Mouse (Mus musculus): ENCODE data around the gene Pacsin2. TPM values are rescaled to one million over a fixed set of nuclear protein-coding genes. Genes with fewer than 3 reads are reported as not detected.
"Not testable (repeated sequence)": the region's sequence is repeated elsewhere in the genome, so short reads cannot be mapped to it uniquely, and the experiment has no call there.

Gene Pacsin2
- polyA plus RNA-seq, 2 experiments, result 41.6 to 58.4 TPM

DNA sequence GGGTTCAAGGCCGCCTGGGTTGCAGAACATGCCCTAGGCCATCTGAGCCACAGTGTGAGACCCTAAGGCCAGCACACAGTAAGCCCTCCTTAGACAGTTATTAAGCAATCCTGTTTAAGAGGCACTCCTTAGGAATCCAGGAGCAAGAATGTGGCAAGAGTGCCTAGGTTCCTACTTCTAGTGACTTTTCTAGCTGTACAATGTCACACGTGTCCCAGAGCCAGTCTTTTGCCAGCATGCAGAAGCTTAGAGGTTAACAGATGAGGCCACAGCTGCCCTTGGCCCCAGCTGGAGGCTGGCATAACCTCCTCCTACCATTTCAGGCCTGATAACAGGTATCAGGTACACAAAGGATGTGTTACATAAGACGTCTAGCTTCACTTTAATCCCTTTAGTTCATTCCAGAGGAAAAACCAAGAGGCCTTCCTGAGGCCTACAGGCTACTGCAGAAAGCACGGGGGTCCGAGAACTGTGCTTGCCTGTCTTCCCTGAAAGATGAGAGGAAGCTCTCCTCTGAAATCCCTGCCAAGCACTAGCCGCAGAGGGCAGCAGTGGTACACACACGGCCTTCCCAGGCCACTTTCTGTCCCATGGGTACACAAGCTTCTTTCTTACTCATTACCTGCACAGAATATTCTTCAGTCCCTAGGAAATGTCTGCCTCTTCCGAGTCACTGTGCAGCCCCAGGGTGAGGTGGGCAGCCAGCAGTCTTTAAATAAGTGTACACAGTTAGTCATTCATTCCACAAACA is 55.5 kb downstream of the Pacsin2 start:
- Histone ChIP-seq H3K9ac (ENCODE audit: low read depth, low read length, severe bottlenecking) (no peak overlapping the region), H3K4me3 (replicated peaks; ENCODE audit: low read length) (no peak overlapping the region), H3K27ac (replicated peaks; ENCODE audit: low read depth, low read length) (no peak overlapping the region), H3K27me3 (ENCODE audit: control insufficient read depth, insufficient read depth, low read length) (no peaks in the 10 kb centered on the region), H3K4me2 (replicated peaks; ENCODE audit: low read depth, low read length, severe bottlenecking) (no peak overlapping the region), H3K4me1 (ENCODE audit: control insufficient read depth, insufficient read depth, low read length) (peaks cover 2% of the 10 kb centered on the region; the same call in 1 of the 2 replicates), H3K36me3 (ENCODE audit: control insufficient read depth, insufficient read depth, low read length) (no peaks in the 10 kb centered on the region), H3K9me3 (ENCODE audit: control insufficient read depth, low read length) (no peaks in the 10 kb centered on the region)
- WGBS, result 67% methylated on average over 8 of the region's 8 CpGs
- ATAC-seq (ENCODE audit: low FRiP score, low read depth) (no peak), DNase-seq (ENCODE audit: low spot score) (no peak)
- TF ChIP-seq POLR2A (IDR thresholded peaks at IDR 0.05; ENCODE audit: borderline replicate concordance, extremely low read depth, insufficient read depth, insufficient read length), result no peak

DNA sequence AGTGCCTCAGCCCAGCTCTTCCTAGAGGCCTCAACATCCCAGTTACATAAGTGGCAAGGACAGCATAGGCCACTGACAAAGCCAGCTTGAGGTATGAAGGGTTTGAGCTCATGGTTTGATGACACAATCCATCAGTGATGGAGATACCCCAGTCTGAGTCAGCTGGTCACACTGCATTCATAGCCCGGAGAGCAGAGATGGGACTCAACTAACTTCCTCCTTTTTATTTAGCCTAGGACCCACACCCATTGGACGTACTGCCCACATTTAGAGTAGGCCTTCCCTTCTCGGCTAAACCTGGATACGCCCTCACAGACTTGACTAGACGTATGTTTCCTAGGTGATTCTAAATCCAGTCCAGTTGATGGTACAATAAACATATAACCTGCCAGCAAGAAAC is 56.2 kb downstream of the Pacsin2 start:
- Histone ChIP-seq H3K4me1 (ENCODE audit: control insufficient read depth, insufficient read depth, low read length) (peaks cover 2% of the 10 kb centered on the region; the same call in 1 of the 2 replicates), H3K36me3 (ENCODE audit: control insufficient read depth, insufficient read depth, low read length) (no peaks in the 10 kb centered on the region), H3K27me3 (ENCODE audit: control insufficient read depth, insufficient read depth, low read length) (no peaks in the 10 kb centered on the region), H3K27ac (replicated peaks; ENCODE audit: low read depth, low read length) (no peak overlapping the region), H3K4me2 (replicated peaks; ENCODE audit: low read depth, low read length, severe bottlenecking) (no peak overlapping the region), H3K4me3 (replicated peaks; ENCODE audit: low read length) (no peak overlapping the region), H3K9me3 (ENCODE audit: control insufficient read depth, low read length) (no peaks in the 10 kb centered on the region), H3K9ac (ENCODE audit: low read depth, low read length, severe bottlenecking) (no peak overlapping the region)
- 79% methylated on average over 5 of the region's 5 CpGs for whole genome bisulfite sequencing
- no peak for DNase-seq (ENCODE audit: low spot score)
- TF ChIP-seq POLR2A (IDR thresholded peaks at IDR 0.05; ENCODE audit: borderline replicate concordance, extremely low read depth, insufficient read depth, insufficient read length), result no peak
- ATAC-seq (ENCODE audit: low FRiP score, low read depth), result no peak

DNA sequence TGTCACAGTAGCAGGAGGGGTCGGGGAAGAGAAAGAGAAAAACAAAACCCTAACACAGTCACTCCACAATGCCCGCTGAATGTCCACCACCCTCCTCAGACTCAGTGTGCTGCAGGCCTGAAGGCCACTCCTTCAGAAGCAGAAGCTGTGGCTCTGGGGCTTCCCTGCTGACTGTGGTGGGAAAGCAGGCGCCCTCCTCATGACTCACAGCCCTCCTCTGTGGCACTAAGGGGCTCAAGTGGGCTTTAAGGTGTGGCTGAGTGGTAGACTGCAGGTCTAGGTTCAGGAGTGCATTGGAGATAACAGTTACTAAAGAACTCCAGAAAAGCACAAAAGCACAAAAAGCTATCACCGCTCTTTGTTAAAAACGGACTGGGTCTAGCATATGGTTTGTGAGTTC is 56.9 kb downstream of the Pacsin2 start:
- Histone ChIP-seq H3K9ac (ENCODE audit: low read depth, low read length, severe bottlenecking) (no peak overlapping the region), H3K36me3 (ENCODE audit: control insufficient read depth, insufficient read depth, low read length) (no peaks in the 10 kb centered on the region), H3K27me3 (ENCODE audit: control insufficient read depth, insufficient read depth, low read length) (no peaks in the 10 kb centered on the region), H3K4me2 (replicated peaks; ENCODE audit: low read depth, low read length, severe bottlenecking) (no peak overlapping the region), H3K27ac (replicated peaks; ENCODE audit: low read depth, low read length) (no peak overlapping the region), H3K4me3 (replicated peaks; ENCODE audit: low read length) (no peak overlapping the region), H3K9me3 (ENCODE audit: control insufficient read depth, low read length) (no peaks in the 10 kb centered on the region), H3K4me1 (ENCODE audit: control insufficient read depth, insufficient read depth, low read length) (peaks cover 2% of the 10 kb centered on the region; the same call in 1 of the 2 replicates)
- WGBS, result 89% methylated on average over 5 of the region's 5 CpGs
- no peak for ATAC-seq (ENCODE audit: low FRiP score, low read depth)
- DNase-seq (ENCODE audit: low spot score), result no peak
- TF ChIP-seq POLR2A (IDR thresholded peaks at IDR 0.05; ENCODE audit: borderline replicate concordance, extremely low read depth, insufficient read depth, insufficient read length), result no peak

DNA sequence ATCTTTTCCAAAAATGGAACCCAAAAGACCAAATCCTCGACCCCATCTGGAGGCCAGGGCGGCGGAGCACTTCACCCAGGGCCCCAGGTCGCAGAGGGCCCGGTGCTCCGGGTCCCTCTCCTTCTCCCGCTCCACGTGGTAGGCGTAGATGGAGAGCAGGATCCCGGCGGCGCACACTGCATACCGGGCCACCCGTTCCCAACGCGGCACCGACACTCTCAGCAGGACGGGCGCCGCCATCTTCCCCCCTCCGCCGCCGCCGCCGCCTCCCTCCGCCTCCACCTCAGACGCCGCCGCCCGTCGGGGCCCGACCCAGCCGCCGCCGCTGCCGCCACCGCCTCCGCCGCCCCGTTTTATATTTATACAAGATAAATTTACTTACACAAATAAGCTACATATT is 58.5 kb downstream of the Pacsin2 start:
- ATAC-seq (ENCODE audit: low FRiP score, low read depth); H3K4me3 ChIP-seq (replicated peaks; ENCODE audit: low read length); H3K27ac ChIP-seq (replicated peaks; ENCODE audit: low read depth, low read length); H3K4me1 ChIP-seq (ENCODE audit: control insufficient read depth, insufficient read depth, low read length); H3K9me3 ChIP-seq (ENCODE audit: control insufficient read depth, low read length); H3K36me3 ChIP-seq (ENCODE audit: control insufficient read depth, insufficient read depth, low read length); H3K9ac ChIP-seq (ENCODE audit: low read depth, low read length, severe bottlenecking); H3K27me3 ChIP-seq (ENCODE audit: control insufficient read depth, insufficient read depth, low read length); DNase-seq (ENCODE audit: low spot score); H3K4me2 ChIP-seq (replicated peaks; ENCODE audit: low read depth, low read length, severe bottlenecking): not testable (repeated sequence)
- WGBS, result 87% methylated on average over 17 of the region's 40 CpGs

DNA sequence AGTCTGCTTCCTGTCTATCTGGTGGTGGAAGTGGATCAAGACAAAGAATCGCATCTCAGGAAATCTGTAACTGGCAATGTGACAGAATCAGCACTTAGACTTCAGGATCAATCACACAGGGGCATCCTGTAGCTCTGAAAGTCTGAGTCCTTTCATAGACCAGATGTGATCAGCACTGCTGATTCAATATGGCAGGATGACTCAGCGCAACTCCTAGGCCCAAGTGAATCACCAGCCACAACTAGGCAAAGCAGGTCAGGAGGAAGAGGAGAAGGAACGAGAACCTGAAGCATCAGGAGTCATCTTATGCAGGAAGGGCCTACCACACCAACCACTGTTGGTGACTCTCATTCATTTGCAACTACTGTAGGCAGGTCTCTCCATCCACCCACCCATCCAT is 60.4 kb downstream of the Pacsin2 start:
- H3K4me2 ChIP-seq (replicated peaks; ENCODE audit: low read depth, low read length, severe bottlenecking), result no peak overlapping the region
- no peaks in the 10 kb centered on the region for H3K36me3 ChIP-seq (ENCODE audit: control insufficient read depth, insufficient read depth, low read length)
- ATAC-seq (ENCODE audit: low FRiP score, low read depth), result no peak
- H3K4me1 ChIP-seq (ENCODE audit: control insufficient read depth, insufficient read depth, low read length), result no peaks in the 10 kb centered on the region; the same call in 1 of the 2 replicates
- TF ChIP-seq POLR2A (IDR thresholded peaks at IDR 0.05; ENCODE audit: borderline replicate concordance, extremely low read depth, insufficient read depth, insufficient read length), result no peak
- no peak overlapping the region for H3K4me3 ChIP-seq (replicated peaks; ENCODE audit: low read length)
- no peak overlapping the region for H3K9ac ChIP-seq (ENCODE audit: low read depth, low read length, severe bottlenecking)
- no peaks in the 10 kb centered on the region for H3K27me3 ChIP-seq (ENCODE audit: control insufficient read depth, insufficient read depth, low read length)
- 98% methylated on average over 3 of the region's 3 CpGs for WGBS
- DNase-seq (ENCODE audit: low spot score), result no peak
- H3K9me3 ChIP-seq (ENCODE audit: control insufficient read depth, low read length), result no peaks in the 10 kb centered on the region
- H3K27ac ChIP-seq (replicated peaks; ENCODE audit: low read depth, low read length), result no peak overlapping the region
